Mouse (Mus musculus): ENCODE results near the gene Rassf5. TPM values are rescaled to one million over a fixed set of nuclear protein-coding genes. Genes with fewer than 3 reads are reported as not detected.

Rassf5 gene
- polyA plus RNA-seq, 1 experiment: 2.3 TPM

- Histone ChIP-seq H3ac (ENCODE audit: control insufficient read depth, insufficient read length, low read depth) (no peak overlapping the region), H3K4me3 (ENCODE audit: insufficient read depth, poor library complexity, severe bottlenecking) (no peak overlapping the region), H3K36me3 (ENCODE audit: control insufficient read depth, insufficient read depth) (no peaks in the 10 kb centered on the region), H3K79me2 (ENCODE audit: control insufficient read depth, insufficient read depth) (no peaks in the 10 kb centered on the region), H3K79me3 (ENCODE audit: low read depth) (no peaks in the 10 kb centered on the region), H3K27me3 (ENCODE audit: control insufficient read depth, insufficient read depth, insufficient read length) (no peaks in the 10 kb centered on the region)
- TF ChIP-seq MYOG (IDR thresholded peaks at IDR 0.05; ENCODE audit: control insufficient read depth, extremely low read depth, insufficient read length) (no peak), FOSL1 (IDR thresholded peaks at IDR 0.05; ENCODE audit: insufficient read depth, low read length, poor library complexity, severe bottlenecking) (no peak), CEBPB (IDR thresholded peaks at IDR 0.05; ENCODE audit: low read depth) (no peak), CTCF (IDR thresholded peaks at IDR 0.05; ENCODE audit: control insufficient read depth, insufficient read depth, insufficient read length) (no peak), MAX (IDR thresholded peaks at IDR 0.05) (no peak), MYOD1 (IDR thresholded peaks at IDR 0.05; ENCODE audit: control insufficient read depth, insufficient read length, low read depth) (no peak), USF1 (IDR thresholded peaks at IDR 0.05; ENCODE audit: low read depth) (no peak)
Measured at GRCm38 (mm10) chr1:131185821-131186506, 59.1 kb downstream of the Rassf5 start.

- no peak for TF ChIP-seq CEBPB (IDR thresholded peaks at IDR 0.05; ENCODE audit: low read depth)
- no peak for TF ChIP-seq MYOG (IDR thresholded peaks at IDR 0.05; ENCODE audit: control insufficient read depth, extremely low read depth, insufficient read length)
- no peak for TF ChIP-seq MAX (IDR thresholded peaks at IDR 0.05)
- no peak for TF ChIP-seq FOSL1 (IDR thresholded peaks at IDR 0.05; ENCODE audit: insufficient read depth, low read length, poor library complexity, severe bottlenecking)
- TF ChIP-seq CTCF (IDR thresholded peaks at IDR 0.05; ENCODE audit: control insufficient read depth, insufficient read depth, insufficient read length): no peak
- no peak for TF ChIP-seq USF1 (IDR thresholded peaks at IDR 0.05; ENCODE audit: low read depth)
- TF ChIP-seq MYOD1 (IDR thresholded peaks at IDR 0.05; ENCODE audit: control insufficient read depth, insufficient read length, low read depth): no peak
- Histone ChIP-seq H3K27me3 (ENCODE audit: control insufficient read depth, insufficient read depth, insufficient read length) (no peaks in the 10 kb centered on the region), H3ac (ENCODE audit: control insufficient read depth, insufficient read length, low read depth) (no peak overlapping the region)
Measured at GRCm38 (mm10) chr1:131184956-131185660, 60.0 kb downstream of the Rassf5 start.

GRCm38 (mm10) chr1:131184253-131184955, 60.7 kb downstream of the Rassf5 start:
- Histone ChIP-seq H3K36me3 (ENCODE audit: control insufficient read depth, insufficient read depth) (no peaks in the 10 kb centered on the region), H3K4me3 (ENCODE audit: insufficient read depth, poor library complexity, severe bottlenecking) (no peak overlapping the region), H3K27me3 (ENCODE audit: control insufficient read depth, insufficient read depth, insufficient read length) (no peaks in the 10 kb centered on the region), H3K79me3 (ENCODE audit: low read depth) (no peaks in the 10 kb centered on the region), H3ac (ENCODE audit: control insufficient read depth, insufficient read length, low read depth) (no peak overlapping the region), H3K79me2 (ENCODE audit: control insufficient read depth, insufficient read depth) (no peaks in the 10 kb centered on the region)
- peak; percentile 51 for TF ChIP-seq FOSL1 (IDR thresholded peaks at IDR 0.05; ENCODE audit: insufficient read depth, low read length, poor library complexity, severe bottlenecking)
- TF ChIP-seq CTCF (IDR thresholded peaks at IDR 0.05; ENCODE audit: control insufficient read depth, insufficient read depth, insufficient read length): no peak
- TF ChIP-seq USF1 (IDR thresholded peaks at IDR 0.05; ENCODE audit: low read depth): no peak
- peak; percentile 53 for TF ChIP-seq CEBPB (IDR thresholded peaks at IDR 0.05; ENCODE audit: low read depth)
- TF ChIP-seq MAX (IDR thresholded peaks at IDR 0.05): no peak
- peak; percentile 44 for TF ChIP-seq MYOD1 (IDR thresholded peaks at IDR 0.05; ENCODE audit: control insufficient read depth, insufficient read length, low read depth)
- no peak for TF ChIP-seq MYOG (IDR thresholded peaks at IDR 0.05; ENCODE audit: control insufficient read depth, extremely low read depth, insufficient read length)

More at GRCm38 (mm10) chr1:131184956-131185660, 60.0 kb downstream of the Rassf5 start:
- Histone ChIP-seq H3K36me3 (ENCODE audit: control insufficient read depth, insufficient read depth) (no peaks in the 10 kb centered on the region), H3K4me3 (ENCODE audit: insufficient read depth, poor library complexity, severe bottlenecking) (no peak overlapping the region), H3K79me3 (ENCODE audit: low read depth) (no peaks in the 10 kb centered on the region), H3K79me2 (ENCODE audit: control insufficient read depth, insufficient read depth) (no peaks in the 10 kb centered on the region)

- Histone ChIP-seq H3K4me3 (ENCODE audit: insufficient read depth, poor library complexity, severe bottlenecking) (no peak overlapping the region), H3K27me3 (ENCODE audit: control insufficient read depth, insufficient read depth, insufficient read length) (no peaks in the 10 kb centered on the region), H3ac (ENCODE audit: control insufficient read depth, insufficient read length, low read depth) (no peak overlapping the region), H3K36me3 (ENCODE audit: control insufficient read depth, insufficient read depth) (no peaks in the 10 kb centered on the region), H3K79me2 (ENCODE audit: control insufficient read depth, insufficient read depth) (no peaks in the 10 kb centered on the region), H3K79me3 (ENCODE audit: low read depth) (no peaks in the 10 kb centered on the region)
- TF ChIP-seq USF1 (IDR thresholded peaks at IDR 0.05; ENCODE audit: low read depth): no peak
- TF ChIP-seq FOSL1 (IDR thresholded peaks at IDR 0.05; ENCODE audit: insufficient read depth, low read length, poor library complexity, severe bottlenecking): no peak
- no peak for TF ChIP-seq CEBPB (IDR thresholded peaks at IDR 0.05; ENCODE audit: low read depth)
- no peak for TF ChIP-seq MYOD1 (IDR thresholded peaks at IDR 0.05; ENCODE audit: control insufficient read depth, insufficient read length, low read depth)
- no peak for TF ChIP-seq MAX (IDR thresholded peaks at IDR 0.05)
- TF ChIP-seq MYOG (IDR thresholded peaks at IDR 0.05; ENCODE audit: control insufficient read depth, extremely low read depth, insufficient read length): no peak
- no peak for TF ChIP-seq CTCF (IDR thresholded peaks at IDR 0.05; ENCODE audit: control insufficient read depth, insufficient read depth, insufficient read length)
Measured at GRCm38 (mm10) chr1:131183201-131183600, 61.9 kb downstream of the Rassf5 start.

All from C2C12 (cell line).